Mouse (Mus musculus): ENCODE data around the gene Mis18a.

Gene Mis18a

GRCm38 (mm10) chr16:90727233-90728115, at the start of gene Mis18a:
Gene Mis18a (minus strand): TSS chr16:90727404.
- DNase-seq = peak; percentile 97

DNA sequence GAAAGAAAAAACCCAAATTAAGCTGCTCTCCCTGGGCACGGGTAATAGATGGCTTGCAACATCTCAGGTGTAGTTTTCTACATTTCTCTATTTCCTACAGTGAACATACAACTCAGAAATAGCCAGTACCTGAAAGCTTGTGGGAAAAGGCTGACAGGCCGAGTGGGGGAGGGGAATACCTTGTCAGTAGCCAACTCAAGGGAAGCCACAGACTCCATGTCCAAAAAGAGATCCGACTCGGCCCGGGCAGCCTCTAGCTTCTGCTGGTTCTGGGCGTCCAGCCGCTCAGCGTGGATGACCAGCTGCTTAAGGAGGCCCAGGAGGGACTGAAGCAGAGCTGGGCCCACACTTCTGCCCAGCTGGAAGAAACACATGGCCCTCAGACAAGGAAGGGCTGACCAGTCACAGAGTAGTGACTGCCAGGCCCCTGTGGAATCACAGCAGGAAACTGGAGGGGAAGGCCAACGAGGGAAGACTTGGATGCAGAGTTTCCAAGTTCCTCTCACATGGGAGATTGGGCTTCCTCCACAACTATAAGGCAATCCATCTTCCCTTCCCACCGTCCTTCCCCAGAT, 48.8 kb upstream of the Mis18a start:
- DNase-seq = no peak

GRCm38 (mm10) chr16:90774646-90775045, 47.4 kb upstream of the Mis18a start:
- no peak for DNase-seq

GRCm38 (mm10) chr16:90774216-90774615, 47.0 kb upstream of the Mis18a start:
- DNase-seq = no peak

DNA sequence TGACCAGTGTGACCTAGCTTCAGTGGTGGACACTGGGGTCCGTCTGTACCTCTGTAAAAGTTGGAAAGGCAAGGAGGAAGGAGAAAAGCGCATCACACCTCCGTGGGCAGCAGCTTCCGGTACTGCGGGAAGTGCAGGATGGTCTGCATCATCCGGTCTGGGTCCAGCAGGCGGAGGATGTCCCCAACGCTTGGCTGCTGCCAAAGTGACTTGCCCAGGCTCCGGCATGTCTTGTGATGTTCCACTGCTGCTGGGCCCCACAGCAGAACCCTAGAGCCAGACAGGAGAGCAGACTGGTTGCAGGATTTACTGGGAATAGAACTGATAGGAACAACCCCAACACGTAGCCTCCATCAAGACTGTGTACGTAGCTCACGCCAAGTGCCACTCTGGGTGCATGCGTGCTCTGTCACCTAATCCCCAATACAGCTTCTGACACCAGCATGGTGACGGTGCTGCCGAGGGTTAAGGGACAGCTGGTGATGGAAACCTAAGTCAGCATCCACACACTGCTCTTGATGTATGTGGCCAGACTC, 39.8 kb upstream of the Mis18a start:
- DNase-seq = no peak

GRCm38 (mm10) chr16:90765195-90765877, 38.1 kb upstream of the Mis18a start:
- DNase-seq = no peak

DNA sequence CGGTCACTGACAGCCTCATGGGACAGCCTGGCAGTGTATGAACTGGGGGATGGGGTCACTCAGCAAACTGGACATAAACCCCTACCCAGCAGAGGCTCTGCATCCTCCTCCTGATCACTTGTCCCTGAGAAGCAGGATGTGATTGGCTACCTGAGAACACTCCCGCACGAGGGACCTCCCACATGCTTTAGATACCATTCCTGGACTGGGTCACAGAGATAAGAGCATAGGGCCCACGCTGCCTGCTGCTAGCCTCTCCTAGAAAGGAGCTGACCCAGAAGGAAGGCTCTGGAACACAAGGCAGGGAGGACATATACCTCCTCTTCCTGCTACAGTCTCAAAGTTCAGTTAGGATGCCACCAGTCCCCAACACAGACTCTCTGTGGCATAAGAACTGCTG, 33.3 kb upstream of the Mis18a start:
- no peak for DNase-seq

DNA sequence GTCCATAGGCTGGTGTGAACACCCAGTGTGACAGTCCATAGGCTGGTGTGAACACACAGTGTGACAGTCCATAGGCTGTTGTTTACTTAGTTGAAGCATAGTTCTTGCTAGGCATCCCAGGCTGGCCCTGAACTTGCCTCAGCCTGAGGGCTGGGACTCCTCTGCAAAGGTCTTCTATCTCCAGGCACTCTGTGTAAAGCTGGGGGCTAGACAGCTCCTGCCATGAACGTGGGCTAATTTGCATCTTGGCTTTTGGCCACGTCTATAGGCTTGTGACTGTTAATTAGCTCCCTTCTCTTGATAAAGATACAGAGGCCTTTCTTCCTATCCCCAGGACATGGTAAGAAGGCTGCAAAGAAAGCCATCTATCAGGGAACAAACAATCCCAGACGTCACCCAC, 32.1 kb upstream of the Mis18a start:
- no peak for DNase-seq

DNA sequence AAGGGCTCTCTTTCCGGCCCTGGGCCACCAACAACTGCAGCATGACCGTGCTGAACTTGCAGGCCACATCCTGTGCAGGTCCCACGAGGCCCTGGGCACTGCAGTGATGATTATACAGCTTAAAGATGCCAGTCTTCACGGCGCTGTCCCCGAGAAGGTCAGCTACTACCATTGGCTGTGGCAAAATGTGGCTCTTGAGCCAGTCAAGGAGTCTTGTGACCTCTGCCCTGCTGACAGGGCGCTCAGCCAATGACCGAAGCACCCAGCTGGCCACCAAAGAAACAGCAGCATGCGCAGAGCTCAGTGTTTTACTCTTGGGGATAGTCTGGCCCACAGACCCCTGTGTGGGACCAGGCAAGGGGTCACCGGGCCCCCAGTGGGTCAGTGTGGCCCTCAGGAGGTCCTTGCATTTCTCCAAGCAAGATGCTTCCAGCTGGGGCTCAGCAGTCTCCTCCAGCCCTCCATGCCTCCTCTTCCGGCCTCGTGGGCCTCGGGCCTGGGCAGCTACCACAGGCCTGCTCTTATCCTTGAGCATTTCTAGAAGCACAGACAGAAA, 26.3 kb upstream of the Mis18a start:
- DNase-seq = no peak

DNA sequence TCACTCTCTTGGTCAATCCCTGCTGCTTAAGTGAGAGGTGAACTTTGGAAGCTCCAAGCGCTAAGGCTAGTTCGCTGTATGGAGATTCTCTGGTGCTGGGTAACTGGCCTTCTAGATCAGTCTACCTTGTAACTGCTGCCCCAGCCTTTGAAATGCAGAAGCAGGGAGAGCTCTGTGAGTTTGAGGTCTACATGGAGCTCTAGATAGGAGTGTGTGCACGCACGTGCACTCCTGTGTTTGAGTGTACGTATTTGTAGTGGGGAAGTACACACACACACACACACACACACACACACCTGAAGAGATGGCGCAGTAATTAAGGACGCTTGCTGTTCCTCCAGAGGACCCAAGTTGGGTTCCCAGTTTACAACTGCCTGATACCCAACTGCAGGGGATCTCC, 21.0 kb upstream of the Mis18a start:
- DNase-seq = no peak

GRCm38 (mm10) chr16:90747143-90747542, 19.9 kb upstream of the Mis18a start:
- no peak for DNase-seq

DNA sequence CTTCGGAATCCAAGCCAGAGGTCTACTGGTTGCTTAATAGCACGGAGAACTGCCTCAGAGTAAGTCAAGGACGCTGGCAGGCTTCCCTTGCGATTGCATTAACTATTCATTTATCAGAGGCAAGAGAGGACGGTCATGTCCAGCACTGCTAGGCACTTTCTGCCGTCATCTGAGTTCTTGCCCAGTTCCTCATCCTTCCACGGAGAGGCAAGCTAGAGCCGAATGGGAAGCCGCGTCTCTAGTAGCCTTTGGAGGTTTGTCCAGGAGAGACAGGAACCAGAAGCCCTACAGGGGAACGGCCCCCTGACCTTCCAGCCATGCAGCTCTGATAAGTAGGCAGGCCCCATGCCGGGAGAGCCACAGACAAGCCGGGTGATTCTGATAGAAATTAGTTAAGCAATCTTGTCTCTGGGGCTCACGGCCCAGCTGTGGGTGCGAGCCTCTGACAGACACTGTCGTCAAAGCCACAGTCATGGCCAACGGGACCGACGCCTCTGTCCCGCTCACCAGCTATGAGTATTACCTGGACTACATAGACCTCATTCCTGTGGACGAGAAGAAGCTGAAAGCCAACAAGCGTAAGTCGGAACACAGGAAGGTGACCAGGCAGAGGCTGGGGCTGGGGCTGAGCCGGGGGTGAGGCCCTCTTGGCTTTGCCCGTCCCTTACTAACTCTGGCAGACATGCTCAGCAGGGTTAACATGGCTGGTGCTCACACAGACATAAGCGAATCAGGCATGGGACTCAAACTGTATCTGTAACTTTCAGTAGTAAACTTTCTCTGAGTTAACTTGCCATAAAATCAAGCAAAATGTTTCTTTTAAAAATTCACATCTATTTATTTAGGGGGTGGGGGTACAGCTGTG, 11.1 kb upstream of the Mis18a start, which contains the start of gene Mrap:
TSS of gene Mrap (plus strand) at position 116 of the 865 bp plus-strand sequence.
- DNase-seq = no peak

- no peak for DNase-seq
Measured at GRCm38 (mm10) chr16:90736672-90737270, 9.6 kb upstream of the Mis18a start.

- no peak for DNase-seq
Measured at GRCm38 (mm10) chr16:90735611-90736010, 8.4 kb upstream of the Mis18a start.

DNA sequence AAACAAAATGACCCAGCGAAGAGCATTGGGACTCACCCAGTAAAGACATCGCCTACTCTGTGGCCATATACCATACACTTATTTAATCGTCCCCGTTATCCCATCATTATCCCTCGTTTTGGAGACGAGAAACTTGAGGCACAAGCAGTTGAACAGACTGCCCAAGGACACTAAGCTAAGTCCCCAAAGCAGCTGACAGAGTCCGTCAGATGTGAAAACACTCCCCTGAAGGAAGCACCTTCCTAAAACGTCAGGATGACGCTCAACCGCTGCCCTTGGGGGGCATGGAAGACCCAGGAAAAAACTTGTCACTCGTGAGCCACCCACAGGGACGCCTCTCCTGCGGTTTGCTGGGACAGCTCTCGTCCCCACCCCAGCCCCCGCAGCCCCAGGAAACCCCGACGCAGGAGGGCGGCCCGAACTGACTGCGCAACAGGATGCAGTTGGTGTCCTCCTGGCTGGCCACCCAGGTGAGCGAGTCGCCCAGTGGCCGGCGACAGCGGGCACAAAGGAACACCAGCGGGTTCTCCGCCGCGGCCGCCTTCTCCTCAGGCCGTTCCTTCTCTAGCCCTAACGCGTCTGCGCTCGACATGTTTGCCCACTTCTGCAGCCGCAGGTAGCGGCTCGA, 490 bp downstream of the Mis18a start:
- DNase-seq = no peak

DNA sequence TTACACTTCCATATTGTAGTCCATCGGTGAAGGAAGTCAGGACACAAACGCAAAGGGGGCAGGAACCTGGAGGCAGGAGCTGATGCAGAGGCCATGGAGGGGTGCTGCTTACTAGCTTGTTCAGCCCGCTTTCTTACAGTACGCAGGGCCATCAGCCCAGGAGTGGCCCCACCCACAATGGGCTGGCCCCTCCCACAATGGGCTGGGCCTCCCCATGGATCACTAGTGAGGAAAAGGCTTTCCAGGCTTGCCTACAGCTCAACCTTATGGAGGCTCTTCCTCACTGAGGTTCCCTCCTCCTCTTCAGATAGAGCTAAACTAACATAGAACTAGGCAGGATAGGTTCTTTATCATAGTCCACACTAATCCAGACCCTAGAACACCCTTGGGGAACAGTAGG, 3.2 kb downstream of the Mis18a start:
- DNase-seq = no peak

DNA sequence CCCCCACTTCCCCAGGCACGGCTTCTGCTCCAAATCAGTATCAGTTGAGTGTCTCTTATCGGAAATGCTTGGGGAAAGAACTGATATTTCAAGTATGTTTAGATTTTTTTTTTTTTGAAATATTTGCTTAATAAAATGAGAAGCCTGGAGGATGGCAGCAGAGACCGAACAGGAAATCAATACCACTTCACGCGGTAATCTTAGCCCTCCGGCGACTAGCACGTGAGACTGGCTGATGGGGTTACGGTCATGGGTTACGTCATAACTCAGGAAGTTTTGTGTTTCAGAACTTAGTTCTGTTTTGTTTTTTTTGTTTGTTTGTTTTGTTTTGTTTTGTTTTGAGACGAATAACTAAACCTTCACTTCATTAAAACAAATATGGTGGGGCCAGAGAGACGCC, 16.9 kb downstream of the Mis18a start:
- DNase-seq = no peak

DNA sequence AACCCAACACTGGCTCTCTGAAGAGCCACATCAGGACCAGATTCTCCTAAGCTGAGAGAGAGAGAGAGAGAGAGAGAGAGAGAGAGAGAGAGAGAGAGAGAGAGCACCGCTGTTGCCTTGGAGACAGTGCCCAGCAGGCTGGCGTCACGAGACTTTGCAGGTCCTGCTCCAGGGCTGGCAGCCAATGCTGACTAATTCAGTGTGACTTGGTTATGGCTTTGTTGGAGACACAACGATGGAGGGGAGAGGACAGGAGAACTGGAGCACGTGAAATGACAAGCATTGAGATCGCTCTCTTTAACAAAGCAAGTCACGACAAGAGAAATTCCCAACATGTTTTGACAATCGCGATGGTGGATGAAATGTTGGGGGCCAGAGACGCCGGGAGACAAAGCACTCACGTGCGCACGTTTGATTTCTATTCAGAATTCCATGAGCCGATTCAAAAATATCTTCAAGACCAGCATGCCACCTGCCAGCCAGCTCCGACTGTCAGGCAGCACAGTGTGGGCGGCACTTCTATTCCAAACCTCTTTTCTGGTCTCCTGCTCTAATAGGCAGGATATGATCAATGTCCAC, 17.4 kb downstream of the Mis18a start:
- DNase-seq = peak; percentile 96

DNA sequence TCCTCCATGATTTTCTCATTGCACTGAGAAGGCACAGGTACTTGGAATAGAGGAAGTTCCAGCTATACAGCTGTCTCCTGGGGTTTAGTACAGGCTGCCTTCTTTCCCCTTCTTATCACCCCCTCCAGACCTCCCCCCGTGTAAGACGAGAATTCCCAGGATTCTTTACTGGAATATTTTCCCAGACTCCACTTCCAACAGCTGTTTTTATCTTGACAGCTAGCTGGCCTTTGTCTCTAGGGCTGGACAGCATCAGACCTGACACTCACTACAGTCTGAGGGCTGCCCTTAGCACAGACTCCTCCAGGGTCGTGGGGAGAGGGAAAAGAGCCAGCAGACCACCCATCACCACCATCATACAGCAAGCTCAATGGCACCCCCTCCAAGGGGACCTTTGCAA, 20.9 kb downstream of the Mis18a start:
- DNase-seq = no peak

- DNase-seq = no peak
Measured at GRCm38 (mm10) chr16:90704161-90704825, 22.9 kb downstream of the Mis18a start.
